ENCODE assay signal across 18 mouse cellular contexts in the genomic region with DNA sequence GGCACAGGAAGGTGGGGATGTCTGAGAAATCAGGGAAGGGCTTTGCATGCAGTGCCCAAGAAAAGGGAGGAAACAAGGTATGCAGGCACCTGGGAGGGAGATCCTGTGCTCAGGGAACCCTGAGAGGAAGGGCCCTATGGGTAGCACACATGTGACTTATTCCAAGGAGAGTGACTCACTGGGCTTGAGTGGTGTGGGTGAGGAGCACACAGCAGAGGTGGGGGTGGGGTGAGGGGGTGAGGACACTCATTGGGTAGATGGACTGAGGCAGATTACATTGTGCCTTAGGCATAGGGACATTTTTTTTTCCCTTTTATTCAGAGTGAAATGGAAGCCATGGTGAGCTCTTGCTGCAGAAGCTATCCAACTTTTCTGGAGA. TPM values are rescaled to one million over a fixed set of nuclear protein-coding genes. Genes with fewer than 3 reads are reported as not detected.
DNase-seq lines count a peak whose midpoint lies in the region; ATAC-seq lines count a peak whose summit lies in the region.
"Had no signal": no experiment of that assay in that cellular context is flagged by ENCODE, and none has a peak within 500 bp of the region (broad histone marks: within the 10 kb centered on the region; RNA-seq: fewer than 3 reads in every experiment).

No protein-coding gene starts in this region.

- DNase-seq in forebrain, embryonic 11.5 days (ENCODE audit: low spot score) = no peak
- DNase-seq in lung, postnatal 36 days = peak; percentile 17
- DNase-seq in lung, postnatal 4 days = no peak
- DNase-seq in brain, adult 2 months (ENCODE audit: low read depth, low spot score) = peak; percentile 58
- DNase-seq in kidney, adult 9 months = no peak
- DNase-seq: adrenal gland, postnatal 14 days; B cell, adult 2 months; cerebellum, adult 9-11 months; gastrocnemius, adult 2 months; heart, postnatal 4 days; kidney, postnatal 14 days; thymus, postnatal 4 days had no signal

- H3K4me1 ChIP-seq in forebrain, embryonic 11.5 days (replicated peaks; ENCODE audit: control insufficient read depth, insufficient read depth, low read length) = no peaks in the 10 kb centered on the region
- H3K4me1 ChIP-seq in forebrain, embryonic 12.5 days = no peaks in the 10 kb centered on the region
- peaks cover 2% of the 10 kb centered on the region; the same call in 1 of the 2 replicates for H3K4me1 ChIP-seq in midbrain, embryonic 15.5 days
- H3K4me1 ChIP-seq: embryonic facial prominence, embryonic 15.5 days; heart, embryonic 12.5 days; liver, embryonic 12.5 days had no signal

- ATAC-seq in forebrain, embryonic 11.5 days (replicated peaks; ENCODE audit: low FRiP score) = 0 out of 2 replicates have a peak, but pooled peaks have one; percentile 21
- no peak for ATAC-seq in forebrain, embryonic 12.5 days (ENCODE audit: low FRiP score)
- ATAC-seq in midbrain, embryonic 15.5 days (replicated peaks) = peak; percentile 30; the same call in 1 of the 2 replicates
- ATAC-seq: liver, embryonic 12.5 days had no signal

- H3K4me2 ChIP-seq in forebrain, embryonic 11.5 days (ENCODE audit: low read depth, low read length, severe bottlenecking) = no peak overlapping the region
- H3K4me2 ChIP-seq in forebrain, embryonic 12.5 days = no peak overlapping the region
- no peak overlapping the region for H3K4me2 ChIP-seq in midbrain, embryonic 15.5 days
- H3K4me2 ChIP-seq: embryonic facial prominence, embryonic 15.5 days; heart, embryonic 12.5 days; liver, embryonic 12.5 days; neural tube, embryonic 13.5 days had no signal

- H3K9me3 ChIP-seq in forebrain, embryonic 11.5 days (ENCODE audit: control insufficient read depth, low read length) = no peaks in the 10 kb centered on the region
- no peaks in the 10 kb centered on the region for H3K9me3 ChIP-seq in forebrain, embryonic 12.5 days
- no peaks in the 10 kb centered on the region for H3K9me3 ChIP-seq in midbrain, embryonic 15.5 days
- H3K9me3 ChIP-seq: embryonic facial prominence, embryonic 15.5 days; heart, embryonic 12.5 days; liver, embryonic 12.5 days; neural tube, embryonic 13.5 days had no signal

- H3K27ac ChIP-seq in forebrain, embryonic 11.5 days (ENCODE audit: low read depth, low read length) = no peak overlapping the region
- no peak overlapping the region for H3K27ac ChIP-seq in forebrain, embryonic 12.5 days
- H3K27ac ChIP-seq in midbrain, embryonic 15.5 days = no peak overlapping the region
- H3K27ac ChIP-seq: embryonic facial prominence, embryonic 15.5 days; gastrocnemius, adult 2 months; liver, embryonic 12.5 days; neural tube, embryonic 13.5 days had no signal

- H3K4me3 ChIP-seq in forebrain, embryonic 11.5 days (ENCODE audit: low read depth, low read length) = no peak overlapping the region
- H3K4me3 ChIP-seq in forebrain, embryonic 12.5 days (replicated peaks) = no peak overlapping the region
- no peak overlapping the region for H3K4me3 ChIP-seq in midbrain, embryonic 15.5 days
- H3K4me3 ChIP-seq: embryonic facial prominence, embryonic 15.5 days; gastrocnemius, adult 2 months; heart, embryonic 12.5 days; liver, embryonic 12.5 days; neural tube, embryonic 13.5 days had no signal

- H3K9ac ChIP-seq in forebrain, embryonic 11.5 days (ENCODE audit: low read length) = no peak overlapping the region
- no peak overlapping the region for H3K9ac ChIP-seq in forebrain, embryonic 12.5 days
- H3K9ac ChIP-seq in midbrain, embryonic 15.5 days = no peak overlapping the region
- H3K9ac ChIP-seq: embryonic facial prominence, embryonic 15.5 days; heart, embryonic 12.5 days; liver, embryonic 12.5 days; neural tube, embryonic 13.5 days had no signal

- no peaks in the 10 kb centered on the region for H3K36me3 ChIP-seq in forebrain, embryonic 11.5 days (ENCODE audit: control insufficient read depth, insufficient read depth, low read length)
- no peaks in the 10 kb centered on the region for H3K36me3 ChIP-seq in forebrain, embryonic 12.5 days (replicated peaks)
- no peaks in the 10 kb centered on the region for H3K36me3 ChIP-seq in midbrain, embryonic 15.5 days (replicated peaks)
- H3K36me3 ChIP-seq: embryonic facial prominence, embryonic 15.5 days; heart, embryonic 12.5 days; liver, embryonic 12.5 days; neural tube, embryonic 13.5 days had no signal

- no peaks in the 10 kb centered on the region for H3K27me3 ChIP-seq in forebrain, embryonic 11.5 days (ENCODE audit: control insufficient read depth, insufficient read depth, low read length)
- H3K27me3 ChIP-seq in forebrain, embryonic 12.5 days = no peaks in the 10 kb centered on the region
- H3K27me3 ChIP-seq in midbrain, embryonic 15.5 days (replicated peaks) = no peaks in the 10 kb centered on the region
- H3K27me3 ChIP-seq: embryonic facial prominence, embryonic 15.5 days; heart, embryonic 12.5 days; liver, embryonic 12.5 days; neural tube, embryonic 13.5 days had no signal

RNA-seq across cellular contexts. Expression of gene 9330182L06Rik, which starts 30.6 kb away (rescaled TPM):
- polyA plus RNA-seq in forebrain, embryonic 11.5 days (2014; fragmentation: Nextera tagmentation; extraction: Ambion mirVana) = 4.5 and 5.1 TPM in 2 replicates
- polyA plus RNA-seq in forebrain, embryonic 12.5 days (2016; fragmentation: Nextera tagmentation; extraction: Ambion mirVana) = 6.3 and 6.5 TPM in 2 replicates
- 19.7 and 21.2 TPM in 2 replicates for polyA plus RNA-seq in midbrain, embryonic 15.5 days (2015; fragmentation: Nextera tagmentation; extraction: Ambion mirVana)

Comparison
In these comparisons a context has a peak if more than half of its experiments do, and no peak if none do; other contexts are left out.
1. DNase-seq: peak in lung, postnatal 36 days (single experiment) and brain, adult 2 months (single experiment); none in forebrain, embryonic 11.5 days (single experiment), lung, postnatal 4 days (0 of 2) and kidney, adult 9 months (single experiment).